ENCODE assay signal across 12 mouse cellular contexts in genomic region chr10:59965788-59966187, GRCm38 (mm10). TPM values are rescaled to one million over a fixed set of nuclear protein-coding genes. Genes with fewer than 3 reads are reported as not detected.
DNase-seq lines count a peak whose midpoint lies in the region; ATAC-seq lines count a peak whose summit lies in the region.
"Had no signal": no experiment of that assay in that cellular context is flagged by ENCODE, and none has a peak within 500 bp of the region (broad histone marks: within the 10 kb centered on the region; RNA-seq: fewer than 3 reads in every experiment).

No protein-coding gene starts in this region.

- H3K4me3 ChIP-seq in forebrain, embryonic 11.5 days (ENCODE audit: low read depth, low read length) = no peak overlapping the region
- no peak overlapping the region for H3K4me3 ChIP-seq in forebrain, embryonic 14.5 days (ENCODE audit: low read depth, low read length)
- no peak overlapping the region for H3K4me3 ChIP-seq in kidney, embryonic 15.5 days (replicated peaks)
- no peak overlapping the region for H3K4me3 ChIP-seq in forebrain, embryonic 15.5 days
- H3K4me3 ChIP-seq in neural tube, embryonic 15.5 days (replicated peaks) = no peak overlapping the region
- H3K4me3 ChIP-seq: hindbrain, embryonic 15.5 days had no signal

- no peaks in the 10 kb centered on the region for H3K9me3 ChIP-seq in forebrain, embryonic 11.5 days (ENCODE audit: control insufficient read depth, low read length)
- no peaks in the 10 kb centered on the region for H3K9me3 ChIP-seq in forebrain, embryonic 14.5 days (replicated peaks; ENCODE audit: control insufficient read depth, low read length)
- no peaks in the 10 kb centered on the region for H3K9me3 ChIP-seq in kidney, embryonic 15.5 days (replicated peaks)
- H3K9me3 ChIP-seq in forebrain, embryonic 15.5 days = no peaks in the 10 kb centered on the region
- H3K9me3 ChIP-seq in neural tube, embryonic 15.5 days (replicated peaks) = no peaks in the 10 kb centered on the region
- H3K9me3 ChIP-seq: hindbrain, embryonic 15.5 days had no signal

- H3K27me3 ChIP-seq in forebrain, embryonic 11.5 days (ENCODE audit: control insufficient read depth, insufficient read depth, low read length) = no peaks in the 10 kb centered on the region
- no peaks in the 10 kb centered on the region for H3K27me3 ChIP-seq in forebrain, embryonic 14.5 days (replicated peaks; ENCODE audit: control insufficient read depth, insufficient read depth, low read length)
- no peaks in the 10 kb centered on the region for H3K27me3 ChIP-seq in kidney, embryonic 15.5 days
- H3K27me3 ChIP-seq in forebrain, embryonic 15.5 days = no peaks in the 10 kb centered on the region
- H3K27me3 ChIP-seq in neural tube, embryonic 15.5 days (replicated peaks) = no peaks in the 10 kb centered on the region
- H3K27me3 ChIP-seq: hindbrain, embryonic 15.5 days; Patski had no signal

- no peak for ATAC-seq in forebrain, embryonic 11.5 days (replicated peaks; ENCODE audit: low FRiP score)
- no peak for ATAC-seq in forebrain, embryonic 14.5 days
- ATAC-seq in kidney, embryonic 15.5 days (replicated peaks; ENCODE audit: low FRiP score) = no peak
- ATAC-seq in forebrain, embryonic 15.5 days (replicated peaks) = no peak
- ATAC-seq in neural tube, embryonic 15.5 days (ENCODE audit: low FRiP score) = no peak
- ATAC-seq in megakaryocyte progenitor cell, adult 5-6 weeks (replicated peaks; ENCODE audit: poor library complexity) = no peak
- ATAC-seq: Patski had no signal

- no peaks in the 10 kb centered on the region for H3K36me3 ChIP-seq in forebrain, embryonic 11.5 days (ENCODE audit: control insufficient read depth, insufficient read depth, low read length)
- no peaks in the 10 kb centered on the region for H3K36me3 ChIP-seq in forebrain, embryonic 14.5 days (ENCODE audit: control insufficient read depth, insufficient read depth, low read length)
- H3K36me3 ChIP-seq in kidney, embryonic 15.5 days = no peaks in the 10 kb centered on the region
- no peaks in the 10 kb centered on the region for H3K36me3 ChIP-seq in forebrain, embryonic 15.5 days
- H3K36me3 ChIP-seq in neural tube, embryonic 15.5 days = no peaks in the 10 kb centered on the region
- H3K36me3 ChIP-seq: hindbrain, embryonic 15.5 days had no signal

- H3K4me2 ChIP-seq in forebrain, embryonic 11.5 days (ENCODE audit: low read depth, low read length, severe bottlenecking) = no peak overlapping the region; the same call in 1 of the 2 replicates
- no peak overlapping the region for H3K4me2 ChIP-seq in forebrain, embryonic 14.5 days (ENCODE audit: low read length)
- H3K4me2 ChIP-seq in kidney, embryonic 15.5 days = no peak overlapping the region
- H3K4me2 ChIP-seq in forebrain, embryonic 15.5 days (replicated peaks) = no peak overlapping the region
- H3K4me2 ChIP-seq in neural tube, embryonic 15.5 days = no peak overlapping the region

- no peak for DNase-seq in forebrain, embryonic 11.5 days (ENCODE audit: low spot score)
- DNase-seq in forebrain, embryonic 14.5 days (ENCODE audit: low spot score) = no peak
- DNase-seq in kidney, adult 18-20 months = no peak
- no peak for DNase-seq in thymus, postnatal 10 days (ENCODE audit: low spot score in 2 of 2)
- DNase-seq: layer of hippocampus, postnatal 36 days; lung, postnatal 36 days had no signal

- H3K27ac ChIP-seq in forebrain, embryonic 11.5 days (ENCODE audit: low read depth, low read length) = peak overlapping the region; percentile 81
- no peak overlapping the region; the same call in 1 of the 2 replicates for H3K27ac ChIP-seq in forebrain, embryonic 14.5 days (ENCODE audit: low read depth, low read length)
- H3K27ac ChIP-seq in kidney, embryonic 15.5 days = peak overlapping the region; percentile 75
- peak overlapping the region; percentile 53; the same call in 1 of the 2 replicates for H3K27ac ChIP-seq in forebrain, embryonic 15.5 days (replicated peaks)
- H3K27ac ChIP-seq in neural tube, embryonic 15.5 days (replicated peaks) = peak overlapping the region; percentile 68
- H3K27ac ChIP-seq: hindbrain, embryonic 15.5 days had no signal

- peaks cover 19% of the 10 kb centered on the region for H3K4me1 ChIP-seq in forebrain, embryonic 11.5 days (replicated peaks; ENCODE audit: control insufficient read depth, insufficient read depth, low read length)
- peaks cover 13% of the 10 kb centered on the region for H3K4me1 ChIP-seq in forebrain, embryonic 14.5 days (ENCODE audit: control insufficient read depth, insufficient read depth, low read length)
- peaks cover 42% of the 10 kb centered on the region for H3K4me1 ChIP-seq in kidney, embryonic 15.5 days
- H3K4me1 ChIP-seq in forebrain, embryonic 15.5 days = peaks cover 30% of the 10 kb centered on the region
- H3K4me1 ChIP-seq in neural tube, embryonic 15.5 days = peaks cover 28% of the 10 kb centered on the region

- WGBS in forebrain, embryonic 11.5 days = 67% methylated on average over 8 of the region's 8 CpGs
- WGBS in forebrain, embryonic 14.5 days = 81% methylated on average over 8 of the region's 8 CpGs
- WGBS in kidney, embryonic 15.5 days = 37% methylated on average over 8 of the region's 8 CpGs
- WGBS in forebrain, embryonic 15.5 days = 84% methylated on average over 8 of the region's 8 CpGs
- 56% methylated on average over 8 of the region's 8 CpGs for WGBS in neural tube, embryonic 15.5 days

- peak overlapping the region; percentile 39; the same call in 1 of the 2 replicates for H3K9ac ChIP-seq in forebrain, embryonic 11.5 days (ENCODE audit: low read length)
- no peak overlapping the region for H3K9ac ChIP-seq in forebrain, embryonic 14.5 days (ENCODE audit: low read length)
- H3K9ac ChIP-seq in kidney, embryonic 15.5 days = no peak overlapping the region
- no peak overlapping the region for H3K9ac ChIP-seq in forebrain, embryonic 15.5 days (replicated peaks)
- H3K9ac ChIP-seq in neural tube, embryonic 15.5 days (replicated peaks) = no peak overlapping the region
- H3K9ac ChIP-seq: hindbrain, embryonic 15.5 days had no signal

RNA-seq across cellular contexts. Expression of gene Ddit4, which starts 14.2 kb away (rescaled TPM):
- polyA plus RNA-seq in forebrain, embryonic 11.5 days (2014; fragmentation: Nextera tagmentation; extraction: Ambion mirVana) = 7.4 and 9.5 TPM in 2 replicates
- polyA plus RNA-seq in forebrain, embryonic 14.5 days (2014; fragmentation: Nextera tagmentation; extraction: Ambion mirVana) = 10.2 and 11.1 TPM in 2 replicates
- 31.0 and 36.3 TPM in 2 replicates for polyA plus RNA-seq in kidney, embryonic 15.5 days (2015; fragmentation: Nextera tagmentation; extraction: Ambion mirVana)
- polyA plus RNA-seq in forebrain, embryonic 15.5 days (2015; fragmentation: Nextera tagmentation; extraction: Ambion mirVana) = 90.0 and 92.5 TPM in 2 replicates
- polyA plus RNA-seq in neural tube, embryonic 15.5 days (2015; fragmentation: Nextera tagmentation; extraction: Ambion mirVana) = 80.8 and 91.6 TPM in 2 replicates
- total RNA-seq in megakaryocyte progenitor cell, adult 5-6 weeks (2015) = 0.37 and 2.4 TPM in 2 replicates
- total RNA-seq in megakaryocyte progenitor cell, adult 5-6 weeks (2017) = 0.41 and 0.42 TPM in 2 replicates

RNA-seq across cellular contexts. Expression of gene Ascc1, which starts 36.8 kb away (rescaled TPM):
- 35.8 and 38.4 TPM in 2 replicates for polyA plus RNA-seq in forebrain, embryonic 11.5 days (2014; fragmentation: Nextera tagmentation; extraction: Ambion mirVana)
- polyA plus RNA-seq in forebrain, embryonic 14.5 days (2014; fragmentation: Nextera tagmentation; extraction: Ambion mirVana) = 45.4 and 50.2 TPM in 2 replicates
- polyA plus RNA-seq in kidney, embryonic 15.5 days (2015; fragmentation: Nextera tagmentation; extraction: Ambion mirVana) = 48.7 and 50.6 TPM in 2 replicates
- polyA plus RNA-seq in forebrain, embryonic 15.5 days (2015; fragmentation: Nextera tagmentation; extraction: Ambion mirVana) = 47.9 and 48.9 TPM in 2 replicates
- 45.4 and 47.3 TPM in 2 replicates for polyA plus RNA-seq in neural tube, embryonic 15.5 days (2015; fragmentation: Nextera tagmentation; extraction: Ambion mirVana)
- total RNA-seq in megakaryocyte progenitor cell, adult 5-6 weeks (2015) = 38.3 and 38.9 TPM in 2 replicates
- 27.8 and 33.2 TPM in 2 replicates for total RNA-seq in megakaryocyte progenitor cell, adult 5-6 weeks (2017)

RNA-seq across cellular contexts. Expression of gene Anapc16, which starts 37.1 kb away (rescaled TPM):
- 94.6 and 99.4 TPM in 2 replicates for polyA plus RNA-seq in forebrain, embryonic 11.5 days (2014; fragmentation: Nextera tagmentation; extraction: Ambion mirVana)
- 96.5 and 99.7 TPM in 2 replicates for polyA plus RNA-seq in forebrain, embryonic 14.5 days (2014; fragmentation: Nextera tagmentation; extraction: Ambion mirVana)
- 102 and 107 TPM in 2 replicates for polyA plus RNA-seq in kidney, embryonic 15.5 days (2015; fragmentation: Nextera tagmentation; extraction: Ambion mirVana)
- 117 TPM in 2 replicates for polyA plus RNA-seq in forebrain, embryonic 15.5 days (2015; fragmentation: Nextera tagmentation; extraction: Ambion mirVana)
- 106 TPM in 2 replicates for polyA plus RNA-seq in neural tube, embryonic 15.5 days (2015; fragmentation: Nextera tagmentation; extraction: Ambion mirVana)
- 54.5 and 55.9 TPM in 2 replicates for total RNA-seq in megakaryocyte progenitor cell, adult 5-6 weeks (2015)
- 32.6 and 35.1 TPM in 2 replicates for total RNA-seq in megakaryocyte progenitor cell, adult 5-6 weeks (2017)
